In the genomic region with DNA sequence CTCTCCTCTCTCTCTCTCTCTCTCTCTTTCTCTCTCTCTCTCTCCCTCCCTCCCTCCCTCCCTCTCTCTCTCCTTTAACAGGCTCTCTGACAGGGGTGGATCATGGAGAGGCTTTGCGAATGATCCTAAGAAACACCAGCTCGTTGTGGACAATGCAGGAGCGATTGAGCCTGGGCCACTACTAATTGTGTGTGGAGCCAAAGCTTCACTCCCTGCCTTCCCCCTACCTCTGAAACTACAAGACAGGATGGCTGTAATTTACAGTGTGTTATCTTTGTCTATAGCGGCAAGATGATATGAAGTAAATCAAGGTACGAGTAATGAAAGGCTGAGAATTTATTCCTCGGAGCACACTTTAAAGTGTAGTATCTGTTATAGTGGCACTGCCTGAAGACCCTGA, we compare ENCODE assay signal across 23 mouse cellular contexts.
"Had no signal": no experiment of that assay in that cellular context is flagged by ENCODE, and none has a peak within 500 bp of the region (broad histone marks: within the 10 kb centered on the region; RNA-seq: fewer than 3 reads in every experiment).

No protein-coding gene starts in this region.

- H3K9me3 ChIP-seq: heart, embryonic 10.5 days; heart, embryonic 12.5 days; hindbrain, embryonic 15.5 days; intestine, embryonic 15.5 days; limb, embryonic 10.5 days; limb, embryonic 12.5 days; liver, embryonic 13.5 days had no signal

- H3K4me3 ChIP-seq: gastrocnemius, adult 2 months; heart, embryonic 10.5 days; heart, embryonic 12.5 days; hindbrain, embryonic 15.5 days; intestine, embryonic 15.5 days; layer of hippocampus, adult 2 months; left cerebral cortex, adult 2 months; limb, embryonic 10.5 days; limb, embryonic 12.5 days; liver, embryonic 13.5 days had no signal

- H3K4me1 ChIP-seq: heart, embryonic 10.5 days; heart, embryonic 12.5 days; hindbrain, embryonic 15.5 days; intestine, embryonic 15.5 days; liver, embryonic 13.5 days had no signal

- H3K9ac ChIP-seq: heart, embryonic 12.5 days; hindbrain, embryonic 15.5 days; intestine, embryonic 15.5 days; limb, embryonic 12.5 days; liver, embryonic 13.5 days had no signal

- H3K27me3 ChIP-seq: heart, embryonic 12.5 days; hindbrain, embryonic 15.5 days; intestine, embryonic 15.5 days; liver, embryonic 13.5 days had no signal

- H3K27ac ChIP-seq: gastrocnemius, adult 2 months; heart, embryonic 10.5 days; hindbrain, embryonic 15.5 days; intestine, embryonic 15.5 days; layer of hippocampus, adult 2 months; left cerebral cortex, adult 2 months; limb, embryonic 10.5 days; limb, embryonic 12.5 days; liver, embryonic 13.5 days had no signal

- H3K4me2 ChIP-seq: heart, embryonic 12.5 days; hindbrain, embryonic 15.5 days; intestine, embryonic 15.5 days; limb, embryonic 12.5 days; liver, embryonic 11.5 days; liver, embryonic 13.5 days had no signal

- H3K36me3 ChIP-seq: heart, embryonic 10.5 days; heart, embryonic 12.5 days; hindbrain, embryonic 15.5 days; intestine, embryonic 15.5 days; limb, embryonic 10.5 days; limb, embryonic 12.5 days; liver, embryonic 13.5 days had no signal

- DNase-seq: gastrocnemius, adult 2 months; gastrocnemius, postnatal 10 days; gastrocnemius, postnatal 25 days; heart, adult 18-20 months; heart, postnatal 10 days; heart, postnatal 4 days; kidney, adult 18-20 months; kidney, adult 9 months; kidney, postnatal 36 days; liver; liver, embryonic 13.5 days had no signal

- ATAC-seq: forebrain, embryonic 16.5 days; inflammation-experienced regulatory T-cells, adult 6 months; intestine, embryonic 15.5 days; intestine, postnatal 0 days had no signal
